Mouse (Mus musculus): ENCODE data around the gene Rasgrp1. TPM values are rescaled to one million over a fixed set of nuclear protein-coding genes. Genes with fewer than 3 reads are reported as not detected.

Rasgrp1 gene
- polyA plus RNA-seq (2015; fragmentation: Nextera tagmentation; extraction: Ambion mirVana): 0.69 and 1.7 TPM in 2 replicates

DNA sequence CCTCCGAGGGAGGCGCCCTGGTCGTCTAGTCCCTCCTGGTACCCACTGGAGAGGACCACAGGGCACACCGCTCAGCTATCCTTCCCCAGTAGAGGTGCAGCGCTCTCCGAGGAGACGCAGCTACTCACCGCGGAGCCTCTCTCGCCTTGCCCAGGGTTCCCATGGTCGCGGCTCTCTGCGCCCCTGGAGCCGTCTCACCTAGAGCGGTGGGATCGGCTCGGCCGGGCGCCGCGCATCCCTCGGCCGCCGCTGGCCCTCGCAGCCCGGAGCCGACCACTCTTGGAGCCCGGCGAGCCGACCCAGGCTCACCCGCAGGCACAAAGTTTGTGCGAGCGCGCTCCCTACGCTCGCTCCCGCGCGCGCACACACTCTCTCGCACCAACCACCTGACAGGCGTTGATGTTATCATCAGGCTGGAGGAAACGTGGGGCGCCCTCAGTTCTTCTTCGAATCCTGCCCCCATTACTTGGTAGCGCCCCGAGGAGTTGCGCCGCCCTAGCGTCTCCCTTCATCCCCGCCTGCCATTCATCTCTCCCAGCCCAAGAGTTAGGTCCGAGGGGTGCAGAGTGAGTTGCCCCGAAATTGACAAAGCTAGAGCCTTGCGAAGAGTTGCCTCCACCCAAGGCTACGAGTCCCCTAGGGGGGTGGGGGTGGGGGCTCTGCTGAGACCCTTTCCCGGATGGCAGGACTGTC is at the start of gene Rasgrp1:
Gene Rasgrp1, minus strand, starts transcription at position 455 of the 693 bp plus-strand sequence.

GRCm38 (mm10) chr2:117249255-117250000 is 93.4 kb downstream of the Rasgrp1 start, which contains the start of gene Fam98b:
TSS of gene Fam98b (plus strand) at chr2:117249739.

Other genes starting within 250 kb of the Rasgrp1 start
- gene Spred1, start 221.6 kb downstream of the Rasgrp1 start, polyA plus RNA-seq (2015; fragmentation: Nextera tagmentation; extraction: Ambion mirVana): 5.8 and 7.8 TPM in 2 replicates
- 9.4 and 13.0 TPM in 2 replicates for gene Fam98b, start 93.3 kb downstream of the Rasgrp1 start, polyA plus RNA-seq (2015; fragmentation: Nextera tagmentation; extraction: Ambion mirVana)

Data from spleen, postnatal 0 days (tissue).